Mouse (Mus musculus) brain, embryonic 14.5 days (tissue): Measurements from ENCODE around the gene Arhgap10.

Experiments used
- CTCF ChIP-seq: fragments of 200-500 bp; IDR thresholded peaks from 2 replicates; pipeline ENCODE4 v1.5.1; 2012; ENCODE audit warnings: inconsistent platforms, mild to moderate bottlenecking, moderate library complexity, borderline replicate concordance; ENCODE audit not compliant: insufficient read depth, insufficient read length; ENCODE audit errors: extremely low read depth
- POLR2A ChIP-seq: fragments of 200-500 bp; IDR thresholded peaks from 2 replicates; pipeline ENCODE4 v1.6.1; 2012; ENCODE audit warnings: mild to moderate bottlenecking, inconsistent platforms, borderline replicate concordance; ENCODE audit not compliant: poor library complexity, insufficient read depth, insufficient read length, severe bottlenecking; ENCODE audit errors: extremely low read depth

GRCm38 (mm10) chr8:77432726-77433125 is 85.0 kb downstream of the Arhgap10 start:
- no peak for TF ChIP-seq CTCF
- no peak for TF ChIP-seq POLR2A
